Mouse (Mus musculus) heart, postnatal 14 days (tissue): Measurements from ENCODE around the gene Sh3pxd2a. TPM values are rescaled to one million over a fixed set of nuclear protein-coding genes. Genes with fewer than 3 reads are reported as not detected.

Experiments used
- DNase-seq, 2 experiments: peaks; one replicate each; pipeline ENCODE4 v3.0.0; 2021 to 2022
- intact Hi-C: fragments of 180-260 bp; cut with DNase I; formaldehyde crosslinking; loops from one replicate; pipeline ENCODE4 v1.15.1; 2025
- total RNA-seq, 2 experiments: library from RNA; stranded (reverse); gene quantifications; 2 replicates each; pipeline ENCODE4 v1.2.3; 2021

The Sh3pxd2a gene
- total RNA-seq, 2 experiments from 2014 or later = 75.2 to 75.9 TPM

GRCm38 (mm10) chr19:47493017-47493997 is 29.1 kb upstream of the Sh3pxd2a start:
- DNase-seq = no peak
- intact Hi-C loops = no loop called here

- DNase-seq = no peak
- intact Hi-C loops = no loop called here
Measured at GRCm38 (mm10) chr19:47492422-47492821, 28.2 kb upstream of the Sh3pxd2a start.

GRCm38 (mm10) chr19:47491853-47492252 is 27.7 kb upstream of the Sh3pxd2a start:
- DNase-seq = no peak
- intact Hi-C loops = no loop called here

GRCm38 (mm10) chr19:47489233-47489632 is 25.0 kb upstream of the Sh3pxd2a start:
- no peak for DNase-seq

GRCm38 (mm10) chr19:47488250-47488649 is 24.0 kb upstream of the Sh3pxd2a start:
- intact Hi-C loops = no loop called here
- DNase-seq = peak in 1 of 2 experiments; percentile 52

More at GRCm38 (mm10) chr19:47489233-47489632, 25.0 kb upstream of the Sh3pxd2a start:
- intact Hi-C loops = no loop called here

- intact Hi-C loops = no loop called here
- no peak for DNase-seq
Measured at GRCm38 (mm10) chr19:47487572-47487971, 23.4 kb upstream of the Sh3pxd2a start.

GRCm38 (mm10) chr19:47485997-47486566 is 21.9 kb upstream of the Sh3pxd2a start:
- DNase-seq = peak in 1 of 2 experiments; percentile 45
- intact Hi-C loops = no loop called here

- intact Hi-C loops = no loop called here
- no peak for DNase-seq
Measured at GRCm38 (mm10) chr19:47484110-47484509, 19.9 kb upstream of the Sh3pxd2a start.

- intact Hi-C loops = no loop called here
- DNase-seq = no peak
Measured at GRCm38 (mm10) chr19:47483346-47483745, 19.1 kb upstream of the Sh3pxd2a start.

GRCm38 (mm10) chr19:47473453-47473852 is 9.3 kb upstream of the Sh3pxd2a start:
- no peak for DNase-seq
- intact Hi-C loops = loop anchor here (10.0 kb wide), 1 partner anchor 199 kb away; no protein-coding TSS in a partner anchor

- intact Hi-C loops = loop anchor here (10.0 kb wide), 1 partner anchor 198 kb away; no protein-coding TSS in a partner anchor
- peak in 1 of 2 experiments; percentile 55 for DNase-seq
Measured at GRCm38 (mm10) chr19:47472881-47473400, 8.7 kb upstream of the Sh3pxd2a start.

- intact Hi-C loops = loop anchor here (10.0 kb wide), 1 partner anchor 197 kb away; no protein-coding TSS in a partner anchor
- no peak for DNase-seq
Measured at GRCm38 (mm10) chr19:47471808-47472207, 7.6 kb upstream of the Sh3pxd2a start.

GRCm38 (mm10) chr19:47468750-47469149 is 4.5 kb upstream of the Sh3pxd2a start:
- peak in 1 of 2 experiments; percentile 59 for DNase-seq
- intact Hi-C loops = no loop called here

GRCm38 (mm10) chr19:47466775-47467174 is 2.6 kb upstream of the Sh3pxd2a start:
- no peak for DNase-seq

GRCm38 (mm10) chr19:47465467-47465866 is 1.3 kb upstream of the Sh3pxd2a start:
- DNase-seq = no peak

More at GRCm38 (mm10) chr19:47466775-47467174, 2.6 kb upstream of the Sh3pxd2a start:
- intact Hi-C loops = no loop called here

GRCm38 (mm10) chr19:47463636-47464303 is 431 bp downstream of the Sh3pxd2a start:
- peak; percentile 92 for DNase-seq
- intact Hi-C loops = loop anchor here (1.0 to 2.0 kb wide), 3 partner anchors 39 to 107 kb away; no protein-coding TSS in a partner anchor

More at GRCm38 (mm10) chr19:47465467-47465866, 1.3 kb upstream of the Sh3pxd2a start:
- intact Hi-C loops = loop anchor here (2.0 kb wide), 2 partner anchors 37 to 87 kb away; no protein-coding TSS in a partner anchor

- intact Hi-C loops = no loop called here
- DNase-seq = no peak
Measured at GRCm38 (mm10) chr19:47463206-47463605, 995 bp downstream of the Sh3pxd2a start.

- no peak for DNase-seq
- intact Hi-C loops = no loop called here
Measured at GRCm38 (mm10) chr19:47462725-47463124, 1.5 kb downstream of the Sh3pxd2a start.

GRCm38 (mm10) chr19:47461838-47462237 is 2.4 kb downstream of the Sh3pxd2a start:
- DNase-seq = no peak
- intact Hi-C loops = loop anchor here (2.0 kb wide), 1 partner anchor 31 kb away; no protein-coding TSS in a partner anchor

GRCm38 (mm10) chr19:47461386-47461785 is 2.8 kb downstream of the Sh3pxd2a start:
- intact Hi-C loops = loop anchor here (2.0 kb wide), 1 partner anchor 31 kb away; no protein-coding TSS in a partner anchor
- no peak for DNase-seq
